13 mouse cellular contexts compared by ENCODE assay signal in the genomic region with DNA sequence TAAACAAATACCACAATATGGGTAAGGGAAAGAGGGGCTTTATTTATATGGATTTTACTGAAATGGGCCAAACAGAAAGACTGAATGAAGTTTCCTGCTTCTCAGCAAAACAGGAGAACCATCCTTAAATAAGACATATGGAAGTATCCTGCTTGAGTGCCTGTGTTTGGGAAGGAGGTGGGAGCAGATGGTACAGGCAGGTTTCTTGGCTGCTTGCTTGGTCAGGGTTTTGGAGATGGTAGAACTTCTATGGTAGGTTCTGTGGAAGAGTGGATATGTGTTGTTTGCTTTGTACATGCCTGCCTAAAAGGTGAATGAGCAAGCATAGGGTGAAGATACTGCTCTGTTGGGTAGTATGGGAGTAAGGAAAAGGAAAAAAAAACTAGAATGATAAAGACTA. TPM values are rescaled to one million over a fixed set of nuclear protein-coding genes. Genes with fewer than 3 reads are reported as not detected.
DNase-seq lines count a peak whose midpoint lies in the region; ATAC-seq and TF ChIP-seq lines count a peak whose summit lies in the region.
"Had no signal": no experiment of that assay in that cellular context is flagged by ENCODE, and none has a peak within 500 bp of the region (broad histone marks: within the 10 kb centered on the region; RNA-seq: fewer than 3 reads in every experiment).

No protein-coding gene starts in this region.

- TF ChIP-seq POLR2A in limb, embryonic 14.5 days (IDR thresholded peaks at IDR 0.05; ENCODE audit: borderline replicate concordance, extremely low read depth, insufficient read depth, insufficient read length): no peak

- no peak for DNase-seq in cerebellum, postnatal 4 days (ENCODE audit: low spot score in 2 of 2)
- DNase-seq in heart, postnatal 25 days (ENCODE audit: low spot score): no peak
- no peak for DNase-seq in limb, embryonic 14.5 days (ENCODE audit: low spot score)
- DNase-seq in limb, embryonic 10.5 days (ENCODE audit: low spot score): no peak
- DNase-seq in left cerebral cortex, postnatal 36 days (ENCODE audit: low spot score in 2 of 2): peak; percentile 49 to 62
- no peak for DNase-seq in adrenal gland, adult 2 months
- DNase-seq: liver; thymus, adult 2 months had no signal

- H3K9me3 ChIP-seq in heart, embryonic 15.5 days (replicated peaks): no peaks in the 10 kb centered on the region
- no peaks in the 10 kb centered on the region for H3K9me3 ChIP-seq in limb, embryonic 14.5 days (ENCODE audit: control insufficient read depth, low read length)
- H3K9me3 ChIP-seq in limb, embryonic 10.5 days (replicated peaks): no peaks in the 10 kb centered on the region
- H3K9me3 ChIP-seq: lung, embryonic 15.5 days had no signal

- H3K27me3 ChIP-seq in heart, embryonic 15.5 days: no peaks in the 10 kb centered on the region
- no peaks in the 10 kb centered on the region for H3K27me3 ChIP-seq in limb, embryonic 14.5 days (ENCODE audit: control insufficient read depth, insufficient read depth, low read length)
- no peaks in the 10 kb centered on the region for H3K27me3 ChIP-seq in limb, embryonic 10.5 days (ENCODE audit: low read depth, poor library complexity, severe bottlenecking)
- H3K27me3 ChIP-seq: lung, embryonic 15.5 days had no signal

- H3K4me3 ChIP-seq in heart, embryonic 15.5 days: no peak overlapping the region
- no peak overlapping the region for H3K4me3 ChIP-seq in limb, embryonic 14.5 days (replicated peaks; ENCODE audit: low read length)
- no peak overlapping the region for H3K4me3 ChIP-seq in limb, embryonic 10.5 days
- H3K4me3 ChIP-seq: lung, embryonic 15.5 days; myocyte had no signal

- H3K36me3 ChIP-seq in heart, embryonic 15.5 days: peaks cover 8% of the 10 kb centered on the region
- peaks cover 3% of the 10 kb centered on the region; the same call in 1 of the 2 replicates for H3K36me3 ChIP-seq in limb, embryonic 14.5 days (ENCODE audit: control insufficient read depth, insufficient read depth, low read length)
- H3K36me3 ChIP-seq in limb, embryonic 10.5 days: peaks cover 32% of the 10 kb centered on the region
- H3K36me3 ChIP-seq: lung, embryonic 15.5 days had no signal

- intact Hi-C loops in heart, postnatal 25 days (cut with DNase I): no loop called here
- intact Hi-C loops in left cerebral cortex, postnatal 36 days (cut with DNase I): no loop called here

- H3K4me2 ChIP-seq in heart, embryonic 15.5 days: no peak overlapping the region
- H3K4me2 ChIP-seq in limb, embryonic 14.5 days (replicated peaks; ENCODE audit: low read depth, low read length, severe bottlenecking): no peak overlapping the region
- H3K4me2 ChIP-seq: lung, embryonic 15.5 days had no signal

- ATAC-seq in cerebellum, adult (ENCODE audit: insufficient number of reproducible peaks, low FRiP score, low TSS enrichment): peak; percentile 95; the same call in 1 of the 2 replicates
- no peak for ATAC-seq in heart, embryonic 15.5 days (replicated peaks; ENCODE audit: insufficient number of reproducible peaks, insufficient read depth, low FRiP score, low read depth)
- ATAC-seq in limb, embryonic 14.5 days (ENCODE audit: low FRiP score, low read depth): no peak

- H3K27ac ChIP-seq in heart, embryonic 15.5 days: peak overlapping the region; percentile 11; the same call in 1 of the 2 replicates
- no peak overlapping the region for H3K27ac ChIP-seq in limb, embryonic 14.5 days (replicated peaks; ENCODE audit: low read depth, low read length)
- H3K27ac ChIP-seq in limb, embryonic 10.5 days: no peak overlapping the region
- H3K27ac ChIP-seq: kidney, postnatal 0 days; lung, embryonic 15.5 days had no signal

- no peak overlapping the region for H3K9ac ChIP-seq in heart, embryonic 15.5 days
- 0 out of 2 replicates have a peak overlapping the region, but pooled peaks have one; percentile 8 for H3K9ac ChIP-seq in limb, embryonic 14.5 days (ENCODE audit: low read depth, low read length, severe bottlenecking)
- H3K9ac ChIP-seq: lung, embryonic 15.5 days had no signal

- H3K4me1 ChIP-seq in heart, embryonic 15.5 days (replicated peaks): peaks cover 9% of the 10 kb centered on the region; the same call in 1 of the 2 replicates
- H3K4me1 ChIP-seq in limb, embryonic 14.5 days (ENCODE audit: control insufficient read depth, insufficient read depth, low read length): no peaks in the 10 kb centered on the region
- no peaks in the 10 kb centered on the region for H3K4me1 ChIP-seq in limb, embryonic 10.5 days
- H3K4me1 ChIP-seq: lung, embryonic 15.5 days had no signal

RNA-seq across cellular contexts. Expression of gene Celf1, which starts 30.4 kb away (rescaled TPM):
- polyA plus RNA-seq in heart, embryonic 15.5 days (2015; fragmentation: Nextera tagmentation; extraction: Ambion mirVana): 98.2 and 98.3 TPM in 2 replicates
- total RNA-seq in heart, postnatal 25 days (2021): 10 to 100 TPM; 80.9 to 84.4 TPM
- polyA plus RNA-seq in limb, embryonic 14.5 days (2012; rRNA removed): 70.3 and 73.1 TPM in 2 replicates
- polyA plus RNA-seq in limb, embryonic 14.5 days (2014; fragmentation: Nextera tagmentation; extraction: Ambion mirVana): 51.5 and 52.2 TPM in 2 replicates
- 139 and 150 TPM in 2 replicates for polyA plus RNA-seq in limb, embryonic 10.5 days (2016; fragmentation: Nextera tagmentation; extraction: Ambion mirVana)
- 100 to 1,000 TPM; 145 to 163 TPM for total RNA-seq in left cerebral cortex, postnatal 36 days (2021)
- 10 to 100 TPM; 82.8 to 88.4 TPM for total RNA-seq in adrenal gland, adult 2 months (2021)
- polyA plus RNA-seq in adrenal gland, adult 2 months (2012; rRNA removed): 19.8 and 24.2 TPM in 2 replicates

Comparison
In these comparisons a context has a peak if more than half of its experiments do, and no peak if none do; other contexts are left out.
1. DNase-seq: peak in left cerebral cortex, postnatal 36 days (2 of 2); none in cerebellum, postnatal 4 days (0 of 2), heart, postnatal 25 days (single experiment), limb, embryonic 14.5 days (single experiment), limb, embryonic 10.5 days (single experiment) and adrenal gland, adult 2 months (single experiment).